Mouse (Mus musculus) neural tube, embryonic 14.5 days (tissue): ENCODE data around the gene Ncbp2. TPM values are rescaled to one million over a fixed set of nuclear protein-coding genes. Genes with fewer than 3 reads are reported as not detected.

ENCODE experiments used
- ATAC-seq: fragments of 200-750 bp; cut with Nextera tagmentation; 2 replicates; pipeline ENCODE4 v1.8.0; 2017; ENCODE audit warnings: low read depth, mild to moderate bottlenecking, moderate TSS enrichment, moderate library complexity
- H3K27ac ChIP-seq: fragments of 300-500 bp; sonication (generic); 2 replicates; pipeline ENCODE4 v1.5.1; 2014; ENCODE audit warnings: low read depth, mild to moderate bottlenecking, control low read depth, low read length, moderate library complexity, mixed read lengths
- H3K27me3 ChIP-seq: fragments of 300-500 bp; sonication (generic); 2 replicates; pipeline ENCODE4 v1.6.1; 2014; ENCODE audit warnings: low read length; ENCODE audit not compliant: control insufficient read depth, insufficient read depth
- H3K36me3 ChIP-seq: fragments of 300-500 bp; sonication (generic); 2 replicates; pipeline ENCODE4 v1.6.1; 2014; ENCODE audit warnings: low read length, mixed read lengths; ENCODE audit not compliant: control insufficient read depth, insufficient read depth
- H3K4me1 ChIP-seq: fragments of 300-500 bp; sonication (generic); 2 replicates; pipeline ENCODE4 v1.6.1; 2014; ENCODE audit warnings: low read length; ENCODE audit not compliant: control insufficient read depth, insufficient read depth
- H3K4me2 ChIP-seq: fragments of 300-500 bp; sonication (generic); 2 replicates; pipeline ENCODE4 v1.6.1; 2014; ENCODE audit warnings: mild to moderate bottlenecking, low read depth, low read length, control low read depth
- H3K4me3 ChIP-seq: fragments of 300-500 bp; sonication (generic); 2 replicates; pipeline ENCODE4 v1.5.1; 2014; ENCODE audit warnings: low read depth, low read length, control low read depth, mixed read lengths
- H3K9ac ChIP-seq: fragments of 300-500 bp; sonication (generic); replicated peaks from 2 replicates; pipeline ENCODE4 v1.6.1; 2014; ENCODE audit warnings: low read depth, mild to moderate bottlenecking, control low read depth, low read length, mixed read lengths
- H3K9me3 ChIP-seq: fragments of 300-500 bp; sonication (generic); 2 replicates; pipeline ENCODE4 v1.6.1; 2016; ENCODE audit warnings: low read length; ENCODE audit not compliant: control insufficient read depth
- WGBS: fragments of 180-500 bp; shearing (Covaris S2); extraction: QIAGEN DNeasy Blood & Tissue Kit; methylation state at CpG from one replicate; pipeline ENCODE4 v1.1.7; 2014; 5-methylcytosine and 5-hydroxymethylcytosine counted together
- polyA plus RNA-seq: library from polyadenylated mRNA; unstranded; fragments of >200 nt; fragmentation: Nextera tagmentation; extraction: Ambion mirVana; gene quantifications from 2 replicates; pipeline ENCODE4 v1.2.1, GENCODE M21; 2014

The Ncbp2 gene
- polyA plus RNA-seq, result 92.0 and 92.9 TPM in 2 replicates

DNA sequence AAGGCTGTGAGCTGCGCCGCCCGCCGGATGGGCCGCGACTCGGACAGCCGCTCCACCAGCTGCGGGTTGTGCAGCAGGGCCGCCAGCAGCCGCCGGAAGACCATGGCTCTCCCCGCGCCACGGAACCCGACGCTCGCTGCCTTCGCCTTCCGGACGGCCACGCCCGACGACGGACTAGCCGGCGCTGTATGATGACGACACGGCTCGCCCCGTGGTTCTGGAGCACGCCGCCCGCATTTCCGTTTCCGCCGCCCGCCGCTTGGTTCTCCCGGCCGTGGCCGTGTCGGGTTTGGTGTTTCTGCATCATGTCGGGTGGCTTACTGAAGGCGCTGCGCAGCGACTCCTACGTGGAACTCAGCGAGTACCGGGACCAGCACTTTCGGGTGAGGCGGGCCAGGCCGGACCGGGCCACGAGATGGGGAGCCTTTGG lies at the start of gene Ncbp2, which contains the start of gene 0610012G03Rik:
Gene Ncbp2 (plus strand): TSS at position 169 of the 430 bp plus-strand sequence.
Gene 0610012G03Rik (minus strand): TSS at position 150 of the 430 bp plus-strand sequence.
- Histone ChIP-seq H3K9ac (peak within 1 kb of the TSS; percentile 93), H3K36me3 (no peaks in the 10 kb centered on the region), H3K27me3 (no peaks in the 10 kb centered on the region), H3K27ac (peak within 1 kb of the TSS; percentile 93), H3K4me1 (peaks cover 27% of the 10 kb centered on the region), H3K4me2 (peak within 1 kb of the TSS; percentile 85), H3K9me3 (no peaks in the 10 kb centered on the region), H3K4me3 (peak within 1 kb of the TSS; percentile 93)
- under 1% methylated on average over 46 of the region's 55 CpGs for WGBS
- peak; percentile 91 for ATAC-seq

DNA sequence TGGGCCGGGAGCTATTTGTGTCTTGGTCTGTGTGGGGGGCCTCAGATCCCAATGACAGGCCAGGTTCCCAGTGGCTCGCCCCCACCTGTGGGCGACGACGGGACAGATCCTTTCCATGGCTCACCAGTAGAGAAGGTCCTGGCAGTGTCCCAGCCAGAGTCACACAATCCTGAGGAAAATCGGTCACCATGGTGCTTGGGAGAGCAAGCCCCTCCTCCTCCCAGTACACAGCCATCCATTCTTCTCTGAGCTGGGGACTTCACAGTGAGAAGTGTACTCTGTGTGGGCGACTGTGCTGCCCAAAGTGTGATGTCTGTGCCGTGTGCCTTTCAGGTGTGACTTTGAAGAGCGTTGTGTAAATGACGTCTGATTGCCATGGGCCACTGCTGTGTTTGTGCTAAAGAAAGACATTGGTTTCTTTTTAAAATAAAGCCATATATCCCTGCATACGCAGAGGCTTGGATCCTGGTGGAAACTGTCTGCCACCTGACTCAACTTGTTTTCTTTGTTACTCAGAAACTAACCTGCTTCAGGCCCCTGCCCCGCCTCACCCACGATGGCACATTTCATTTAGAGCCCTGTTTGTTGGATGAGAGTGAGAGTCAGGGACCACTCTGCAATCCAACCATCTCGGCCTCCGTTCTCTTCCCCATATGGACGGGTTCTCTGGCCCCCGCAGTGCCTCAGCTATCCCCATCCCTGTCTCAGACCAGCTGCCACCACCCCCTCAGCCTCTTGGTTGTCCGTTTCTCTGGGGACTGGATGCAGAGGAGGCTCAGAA lies 49.6 kb upstream of the Ncbp2 start:
- ATAC-seq, result peak; percentile 75
- no peak overlapping the region for H3K9ac ChIP-seq
- no peak overlapping the region for H3K4me3 ChIP-seq
- H3K9me3 ChIP-seq, result no peaks in the 10 kb centered on the region
- no peaks in the 10 kb centered on the region for H3K36me3 ChIP-seq
- H3K4me2 ChIP-seq, result no peak overlapping the region
- H3K27me3 ChIP-seq, result no peaks in the 10 kb centered on the region
- 71% methylated on average over 18 of the region's 18 CpGs for WGBS
- H3K4me1 ChIP-seq, result peaks cover 12% of the 10 kb centered on the region
- peak overlapping the region; percentile 34; the same call in 1 of the 2 replicates for H3K27ac ChIP-seq

DNA sequence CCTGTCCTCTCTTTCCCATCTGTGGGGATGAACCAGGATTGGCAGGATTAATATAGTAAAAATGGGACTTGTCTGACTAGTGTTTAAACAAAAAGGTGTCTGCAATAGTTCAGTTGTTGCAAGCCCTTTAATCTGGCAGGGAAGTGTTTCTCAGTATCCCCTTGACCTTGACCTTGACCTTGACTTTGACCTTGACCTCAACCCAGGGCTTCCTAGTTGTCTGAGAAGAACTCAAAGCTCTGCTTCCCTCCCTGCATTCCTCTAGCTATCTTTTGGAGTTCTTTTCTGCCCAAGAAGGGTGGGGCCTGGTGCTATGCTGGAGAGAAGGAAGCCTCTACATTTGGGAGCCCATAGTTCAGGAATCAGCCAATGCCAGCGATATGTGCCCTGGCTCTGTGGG lies 46.4 kb upstream of the Ncbp2 start:
- no peak overlapping the region for H3K27ac ChIP-seq
- no peak for ATAC-seq
- H3K9me3 ChIP-seq, result no peaks in the 10 kb centered on the region
- H3K9ac ChIP-seq, result no peak overlapping the region
- no peak overlapping the region for H3K4me3 ChIP-seq
- H3K36me3 ChIP-seq, result no peaks in the 10 kb centered on the region
- 95% methylated on average over 1 of the region's 1 CpGs for WGBS
- peaks cover 19% of the 10 kb centered on the region for H3K4me1 ChIP-seq
- no peak overlapping the region for H3K4me2 ChIP-seq
- no peaks in the 10 kb centered on the region for H3K27me3 ChIP-seq

DNA sequence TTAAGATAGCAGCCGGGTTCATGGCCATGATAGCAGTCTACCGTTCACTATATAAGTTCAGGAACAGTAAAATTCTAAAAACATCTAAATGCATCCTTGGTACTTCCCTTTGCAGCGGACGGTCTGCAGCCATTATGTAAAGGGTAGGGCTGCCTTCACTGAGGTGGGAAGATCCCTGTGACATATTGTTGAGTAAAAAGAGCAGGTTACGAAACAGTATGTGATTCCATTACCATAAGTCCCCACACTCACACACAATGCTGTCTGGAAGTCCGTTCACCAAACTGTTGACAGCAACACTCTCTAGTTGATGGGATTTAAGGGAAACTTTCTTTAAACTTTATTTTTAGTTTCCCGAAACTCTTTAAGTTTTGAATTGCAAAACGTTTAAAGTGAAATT lies 45.1 kb upstream of the Ncbp2 start:
- Histone ChIP-seq H3K4me1 (0 out of 2 replicates have a peak, but pooled peaks cover 9% of the 10 kb centered on the region), H3K9me3 (no peaks in the 10 kb centered on the region), H3K27ac (no peak overlapping the region), H3K4me3 (no peak overlapping the region), H3K27me3 (no peaks in the 10 kb centered on the region), H3K36me3 (no peaks in the 10 kb centered on the region), H3K9ac (no peak overlapping the region), H3K4me2 (no peak overlapping the region)
- WGBS, result 89% methylated on average over 8 of the region's 8 CpGs
- no peak for ATAC-seq

DNA sequence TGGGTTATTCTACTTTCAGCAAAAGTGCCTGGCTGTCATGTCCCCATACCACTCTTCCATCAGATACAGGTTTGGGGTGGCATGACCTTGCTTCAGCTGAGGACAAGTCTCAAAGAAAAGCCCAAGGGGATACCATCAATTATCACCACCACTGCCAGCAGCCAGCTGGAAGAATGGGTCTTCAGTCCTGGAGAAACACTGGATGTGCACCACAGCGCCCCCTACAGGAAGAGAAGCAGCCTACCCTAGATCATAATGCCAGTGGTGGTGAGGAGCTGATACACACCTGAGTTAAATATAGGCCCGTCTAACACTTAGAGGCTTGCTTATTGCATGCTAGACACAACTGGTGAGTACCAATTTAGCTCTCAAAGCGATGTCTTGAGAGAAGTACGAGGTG lies 43.0 kb upstream of the Ncbp2 start:
- no peaks in the 10 kb centered on the region for H3K36me3 ChIP-seq
- ATAC-seq, result no peak
- no peak overlapping the region for H3K27ac ChIP-seq
- no peaks in the 10 kb centered on the region for H3K27me3 ChIP-seq
- no peaks in the 10 kb centered on the region for H3K9me3 ChIP-seq
- H3K4me2 ChIP-seq, result no peak overlapping the region
- 77% methylated on average over 4 of the region's 4 CpGs for WGBS
- H3K9ac ChIP-seq, result no peak overlapping the region
- 0 out of 2 replicates have a peak, but pooled peaks cover 9% of the 10 kb centered on the region for H3K4me1 ChIP-seq
- no peak overlapping the region for H3K4me3 ChIP-seq

DNA sequence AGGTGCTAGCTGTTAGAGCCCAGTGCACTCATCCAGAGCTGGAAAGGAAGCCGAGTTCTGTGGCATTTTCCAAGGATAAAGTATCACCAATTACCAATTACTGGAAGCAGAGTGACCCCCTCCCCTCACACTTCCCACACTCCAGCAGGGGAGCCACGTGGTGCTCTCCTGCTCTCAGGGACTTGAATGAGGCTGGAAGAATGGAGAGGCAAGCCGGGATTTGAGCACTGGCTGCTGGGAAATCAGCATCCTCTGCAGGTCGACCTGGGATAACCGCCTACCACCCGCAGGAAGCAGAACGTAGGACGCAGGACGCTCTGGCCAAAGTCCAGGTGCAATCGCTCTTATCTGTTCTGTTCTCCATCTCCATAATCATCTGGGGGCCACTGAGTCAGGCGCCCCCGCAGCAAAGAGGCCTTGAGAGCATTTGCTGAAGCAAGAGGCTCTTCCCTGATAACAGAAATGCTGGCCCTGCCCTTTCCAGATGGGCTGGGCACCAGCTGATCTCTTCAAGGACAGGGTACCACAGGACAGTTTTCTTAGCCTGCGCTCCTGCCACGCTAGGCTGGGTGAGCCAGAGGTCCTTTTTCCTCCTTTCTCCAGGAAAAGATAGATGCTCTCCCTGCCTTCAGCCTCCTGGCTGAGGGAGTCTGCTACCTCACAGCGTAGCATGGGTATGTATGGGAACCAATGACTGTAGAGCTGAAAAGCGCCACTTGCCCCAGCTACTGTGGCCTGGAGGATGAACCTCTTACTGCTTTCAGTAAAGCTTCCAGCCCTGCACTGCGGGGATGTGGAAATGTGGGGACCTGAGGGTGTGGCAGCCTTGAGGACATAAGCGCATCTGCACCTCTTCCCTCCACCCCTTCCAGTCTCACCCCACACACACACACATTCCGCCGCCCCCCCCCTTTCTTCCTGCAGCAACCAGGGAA lies 42.2 kb upstream of the Ncbp2 start:
- Histone ChIP-seq H3K27ac (no peak overlapping the region), H3K27me3 (no peaks in the 10 kb centered on the region), H3K4me1 (0 out of 2 replicates have a peak, but pooled peaks cover 9% of the 10 kb centered on the region), H3K9ac (0 out of 2 replicates have a peak overlapping the region, but pooled peaks have one; percentile 11), H3K9me3 (no peaks in the 10 kb centered on the region), H3K4me3 (no peak overlapping the region), H3K36me3 (no peaks in the 10 kb centered on the region), H3K4me2 (0 out of 2 replicates have a peak overlapping the region, but pooled peaks have one; percentile 31)
- peak; percentile 34; the same call in 1 of the 2 replicates for ATAC-seq
- WGBS, result 44% methylated on average over 20 of the region's 20 CpGs

DNA sequence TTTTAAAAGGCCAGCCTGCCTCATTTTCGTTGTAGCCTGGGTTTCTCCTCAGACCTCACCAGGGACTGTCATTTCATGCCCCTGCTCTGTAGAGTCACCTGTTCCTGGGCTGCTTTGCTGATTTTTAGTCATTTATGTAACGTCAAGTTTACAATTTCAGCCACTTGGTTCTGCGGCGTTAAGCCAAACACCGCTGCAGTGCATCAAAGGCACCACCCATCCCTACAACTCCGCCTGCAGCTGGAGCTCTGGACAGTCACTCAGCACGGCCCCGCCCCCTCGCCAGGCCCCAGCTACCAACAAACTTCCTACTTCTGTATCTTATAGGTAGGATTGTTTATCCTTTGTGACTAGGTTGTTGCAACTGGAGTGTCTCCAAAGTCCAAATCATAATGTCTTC lies 41.4 kb upstream of the Ncbp2 start:
- Histone ChIP-seq H3K9me3 (no peaks in the 10 kb centered on the region), H3K27me3 (no peaks in the 10 kb centered on the region), H3K27ac (no peak overlapping the region), H3K4me3 (no peak overlapping the region), H3K4me1 (0 out of 2 replicates have a peak, but pooled peaks cover 9% of the 10 kb centered on the region), H3K4me2 (peak overlapping the region; percentile 31; the same call in 1 of the 2 replicates), H3K9ac (no peak overlapping the region), H3K36me3 (no peaks in the 10 kb centered on the region)
- 14% methylated on average over 9 of the region's 9 CpGs for WGBS
- peak; percentile 44; the same call in 1 of the 2 replicates for ATAC-seq

DNA sequence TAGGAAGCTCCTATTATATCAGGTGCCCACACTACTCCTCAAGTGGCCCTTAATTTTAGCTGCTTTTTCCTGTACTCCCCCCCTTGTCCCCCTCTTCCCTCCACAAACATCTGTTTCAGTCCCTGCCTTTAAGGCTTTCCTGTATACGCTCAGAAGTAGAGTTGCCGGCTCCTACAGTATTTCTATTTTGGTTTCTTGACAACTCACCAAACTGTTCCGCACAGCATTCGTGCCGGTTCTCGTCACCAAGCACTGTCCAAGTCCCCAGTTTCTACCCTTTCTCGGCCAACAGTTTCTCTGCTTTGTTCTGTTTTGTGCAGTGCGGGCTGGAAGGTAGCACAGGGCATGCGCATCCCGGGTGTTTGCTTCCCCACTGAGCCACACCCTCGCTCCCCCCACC lies 39.4 kb upstream of the Ncbp2 start:
- H3K4me3 ChIP-seq, result no peak overlapping the region
- H3K9ac ChIP-seq, result no peak overlapping the region
- WGBS, result 66% methylated on average over 11 of the region's 11 CpGs
- no peaks in the 10 kb centered on the region for H3K36me3 ChIP-seq
- 0 out of 2 replicates have a peak, but pooled peaks cover 9% of the 10 kb centered on the region for H3K4me1 ChIP-seq
- H3K27ac ChIP-seq, result no peak overlapping the region
- no peaks in the 10 kb centered on the region for H3K9me3 ChIP-seq
- no peak for ATAC-seq
- no peak overlapping the region for H3K4me2 ChIP-seq
- H3K27me3 ChIP-seq, result no peaks in the 10 kb centered on the region
